Mouse (Mus musculus): ENCODE results near the gene Tex35.

GRCm38 (mm10) chr1:157141014-157141413 is 32.5 kb upstream of the Tex35 start:
- TF ChIP-seq CTCF (IDR thresholded peaks at IDR 0.05; ENCODE audit: borderline replicate concordance, extremely low read depth, insufficient read depth, insufficient read length) (no peak), POLR2A (IDR thresholded peaks at IDR 0.05; ENCODE audit: borderline replicate concordance, extremely low read depth, insufficient read depth, insufficient read length, poor library complexity, severe bottlenecking) (no peak)
